Mouse (Mus musculus) midbrain, embryonic 15.5 days (tissue): ENCODE measurements around the gene Nelfe. TPM values are rescaled to one million over a fixed set of nuclear protein-coding genes. Genes with fewer than 3 reads are reported as not detected.
A peak's percentile ranks its signal among the peaks of the same experiment; 100 is the strongest.

Source experiments
- ATAC-seq: fragments of 200-750 bp; cut with Nextera tagmentation; replicated peaks from 2 replicates; pipeline ENCODE4 v1.8.0; 2017; ENCODE audit warnings: moderate TSS enrichment
- H3K27ac ChIP-seq: fragments of 300-500 bp; sonication (generic); 2 replicates; pipeline ENCODE4 v1.5.1; 2015; ENCODE audit warnings: mild to moderate bottlenecking, inconsistent platforms
- H3K27me3 ChIP-seq: fragments of 300-500 bp; sonication (generic); replicated peaks from 2 replicates; pipeline ENCODE4 v1.6.1; 2015; ENCODE audit warnings: inconsistent platforms
- H3K36me3 ChIP-seq: fragments of 300-500 bp; sonication (generic); replicated peaks from 2 replicates; pipeline ENCODE4 v1.6.1; 2015; ENCODE audit warnings: inconsistent platforms
- H3K4me1 ChIP-seq: fragments of 300-500 bp; sonication (generic); 2 replicates; pipeline ENCODE4 v1.6.1; 2015; ENCODE audit warnings: inconsistent platforms
- H3K4me2 ChIP-seq: fragments of 300-500 bp; sonication (generic); 2 replicates; pipeline ENCODE4 v1.6.1; 2015; ENCODE audit warnings: inconsistent platforms, mild to moderate bottlenecking, moderate library complexity
- H3K4me3 ChIP-seq: fragments of 300-500 bp; sonication (generic); 2 replicates; pipeline ENCODE4 v1.5.1; 2015; ENCODE audit warnings: mild to moderate bottlenecking, inconsistent platforms
- H3K9ac ChIP-seq: fragments of 300-500 bp; sonication (generic); 2 replicates; pipeline ENCODE4 v1.6.1; 2015; ENCODE audit warnings: mild to moderate bottlenecking, inconsistent platforms
- H3K9me3 ChIP-seq: fragments of 300-500 bp; sonication (generic); 2 replicates; pipeline ENCODE4 v1.6.1; 2016; ENCODE audit warnings: inconsistent platforms
- WGBS: fragments of 180-500 bp; shearing (Covaris S2); methylation state at CpG from one replicate; pipeline ENCODE4 v1.1.7; 2015; ENCODE audit warnings: mixed read lengths; 5-methylcytosine and 5-hydroxymethylcytosine counted together
- polyA plus RNA-seq: library from polyadenylated mRNA; unstranded; fragments of >200 nt; fragmentation: Nextera tagmentation; extraction: Ambion mirVana; gene quantifications from 2 replicates; pipeline ENCODE4 v1.2.1, GENCODE M21; 2015

Gene Nelfe
- polyA plus RNA-seq, 1 experiment from 2014 or later: 76.3 TPM

- no peaks in the 10 kb centered on the region for H3K4me1 ChIP-seq
- H3K9me3 ChIP-seq: no peaks in the 10 kb centered on the region
- no peak for ATAC-seq
- H3K27me3 ChIP-seq: peaks cover 2% of the 10 kb centered on the region; the same call in 1 of the 2 replicates
- no peaks in the 10 kb centered on the region for H3K36me3 ChIP-seq
- H3K4me3 ChIP-seq: no peak overlapping the region
- H3K27ac ChIP-seq: no peak overlapping the region
- H3K4me2 ChIP-seq: no peak overlapping the region
- 71% methylated on average over 3 of the region's 3 CpGs for WGBS
- no peak overlapping the region for H3K9ac ChIP-seq
Observed at GRCm38 (mm10) chr17:34883332-34883731, 33.1 kb downstream of the Nelfe start.

- Histone ChIP-seq H3K36me3 (no peaks in the 10 kb centered on the region), H3K27ac (no peak overlapping the region), H3K9ac (no peak overlapping the region), H3K4me2 (no peak overlapping the region), H3K9me3 (no peaks in the 10 kb centered on the region), H3K4me1 (no peaks in the 10 kb centered on the region), H3K27me3 (peaks cover 2% of the 10 kb centered on the region; the same call in 1 of the 2 replicates), H3K4me3 (no peak overlapping the region)
- 91% methylated on average over 6 of the region's 6 CpGs for WGBS
- ATAC-seq: no peak
Observed at GRCm38 (mm10) chr17:34884704-34885103, 34.5 kb downstream of the Nelfe start.

- Histone ChIP-seq H3K4me1 (no peaks in the 10 kb centered on the region), H3K4me3 (no peak overlapping the region), H3K9ac (no peak overlapping the region), H3K9me3 (no peaks in the 10 kb centered on the region), H3K27me3 (peaks cover 2% of the 10 kb centered on the region; the same call in 1 of the 2 replicates), H3K36me3 (no peaks in the 10 kb centered on the region), H3K4me2 (no peak overlapping the region), H3K27ac (no peak overlapping the region)
- ATAC-seq: no peak
- WGBS: 91% methylated on average over 3 of the region's 3 CpGs
Observed at GRCm38 (mm10) chr17:34885615-34886014, 35.4 kb downstream of the Nelfe start.

GRCm38 (mm10) chr17:34887942-34888341 lies 37.8 kb downstream of the Nelfe start:
- 86% methylated on average over 5 of the region's 5 CpGs for WGBS
- Histone ChIP-seq H3K36me3 (no peaks in the 10 kb centered on the region), H3K4me1 (no peaks in the 10 kb centered on the region)

GRCm38 (mm10) chr17:34890074-34890743 lies 40.0 kb downstream of the Nelfe start:
- H3K4me3 ChIP-seq: no peak overlapping the region
- H3K9ac ChIP-seq: no peak overlapping the region
- no peak overlapping the region for H3K27ac ChIP-seq
- ATAC-seq: no peak
- H3K4me1 ChIP-seq: peaks cover 8% of the 10 kb centered on the region
- 91% methylated on average over 12 of the region's 12 CpGs for WGBS
- H3K36me3 ChIP-seq: no peaks in the 10 kb centered on the region
- no peaks in the 10 kb centered on the region for H3K27me3 ChIP-seq
- no peak overlapping the region for H3K4me2 ChIP-seq
- no peaks in the 10 kb centered on the region for H3K9me3 ChIP-seq

More at GRCm38 (mm10) chr17:34887942-34888341, 37.8 kb downstream of the Nelfe start:
- no peak overlapping the region for H3K4me2 ChIP-seq
- no peak overlapping the region for H3K9ac ChIP-seq
- H3K27ac ChIP-seq: no peak overlapping the region
- no peak for ATAC-seq
- no peaks in the 10 kb centered on the region for H3K27me3 ChIP-seq
- H3K4me3 ChIP-seq: no peak overlapping the region
- H3K9me3 ChIP-seq: no peaks in the 10 kb centered on the region

- Histone ChIP-seq H3K9me3 (no peaks in the 10 kb centered on the region), H3K27me3 (no peaks in the 10 kb centered on the region), H3K27ac (no peak overlapping the region), H3K4me1 (peaks cover 19% of the 10 kb centered on the region), H3K36me3 (0 out of 2 replicates have a peak, but pooled peaks cover 2% of the 10 kb centered on the region), H3K4me3 (no peak overlapping the region), H3K9ac (no peak overlapping the region), H3K4me2 (no peak overlapping the region)
- 93% methylated on average over 2 of the region's 2 CpGs for WGBS
- ATAC-seq: no peak
Observed at GRCm38 (mm10) chr17:34891377-34891776, 41.2 kb downstream of the Nelfe start.

GRCm38 (mm10) chr17:34893072-34893824 lies 43.1 kb downstream of the Nelfe start:
- Histone ChIP-seq H3K9me3 (no peaks in the 10 kb centered on the region), H3K9ac (peak overlapping the region; percentile 49), H3K27ac (peak overlapping the region; percentile 95), H3K4me2 (peak overlapping the region; percentile 91), H3K4me3 (peak overlapping the region; percentile 81), H3K27me3 (no peaks in the 10 kb centered on the region), H3K36me3 (0 out of 2 replicates have a peak, but pooled peaks cover 3% of the 10 kb centered on the region), H3K4me1 (peaks cover 34% of the 10 kb centered on the region)
- ATAC-seq: no peak
- WGBS: 75% methylated on average over 12 of the region's 12 CpGs

- Histone ChIP-seq H3K9me3 (no peaks in the 10 kb centered on the region), H3K27ac (peak overlapping the region; percentile 95), H3K4me2 (peak overlapping the region; percentile 91), H3K27me3 (no peaks in the 10 kb centered on the region), H3K36me3 (0 out of 2 replicates have a peak, but pooled peaks cover 3% of the 10 kb centered on the region), H3K4me1 (peaks cover 34% of the 10 kb centered on the region), H3K9ac (peak overlapping the region; percentile 92), H3K4me3 (peak overlapping the region; percentile 81)
- under 1% methylated on average over 23 of the region's 51 CpGs for WGBS
- ATAC-seq: peak; percentile 89
Observed at GRCm38 (mm10) chr17:34894074-34894597, 43.9 kb downstream of the Nelfe start.

GRCm38 (mm10) chr17:34894801-34895530 lies 44.8 kb downstream of the Nelfe start:
- Histone ChIP-seq H3K9me3 (no peaks in the 10 kb centered on the region), H3K4me1 (peaks cover 42% of the 10 kb centered on the region), H3K27ac (peak overlapping the region; percentile 95), H3K4me2 (peak overlapping the region; percentile 91), H3K4me3 (peak overlapping the region; percentile 81), H3K9ac (peak overlapping the region; percentile 92), H3K36me3 (0 out of 2 replicates have a peak, but pooled peaks cover 3% of the 10 kb centered on the region), H3K27me3 (no peaks in the 10 kb centered on the region)
- ATAC-seq: peak; percentile 57
- WGBS: 4% methylated on average over 51 of the region's 51 CpGs

- H3K36me3 ChIP-seq: 0 out of 2 replicates have a peak, but pooled peaks cover 3% of the 10 kb centered on the region
- ATAC-seq: no peak
Observed at GRCm38 (mm10) chr17:34895724-34896123, 45.5 kb downstream of the Nelfe start.

GRCm38 (mm10) chr17:34896366-34896765 lies 46.2 kb downstream of the Nelfe start:
- H3K27ac ChIP-seq: peak overlapping the region; percentile 95
- no peaks in the 10 kb centered on the region for H3K9me3 ChIP-seq
- peak overlapping the region; percentile 91 for H3K4me2 ChIP-seq
- no peak for ATAC-seq
- H3K9ac ChIP-seq: no peak overlapping the region
- peak overlapping the region; percentile 81 for H3K4me3 ChIP-seq
- 0 out of 2 replicates have a peak, but pooled peaks cover 3% of the 10 kb centered on the region for H3K36me3 ChIP-seq
- H3K27me3 ChIP-seq: no peaks in the 10 kb centered on the region
- H3K4me1 ChIP-seq: peaks cover 56% of the 10 kb centered on the region
- 81% methylated on average over 17 of the region's 17 CpGs for WGBS

More at GRCm38 (mm10) chr17:34895724-34896123, 45.5 kb downstream of the Nelfe start:
- Histone ChIP-seq H3K9ac (peak overlapping the region; percentile 92), H3K27me3 (no peaks in the 10 kb centered on the region), H3K9me3 (no peaks in the 10 kb centered on the region), H3K4me2 (peak overlapping the region; percentile 91), H3K27ac (peak overlapping the region; percentile 95), H3K4me3 (peak overlapping the region; percentile 81), H3K4me1 (peaks cover 50% of the 10 kb centered on the region)
- 89% methylated on average over 15 of the region's 15 CpGs for WGBS
